Mouse (Mus musculus): ENCODE measurements around the gene Kri1.

DNA sequence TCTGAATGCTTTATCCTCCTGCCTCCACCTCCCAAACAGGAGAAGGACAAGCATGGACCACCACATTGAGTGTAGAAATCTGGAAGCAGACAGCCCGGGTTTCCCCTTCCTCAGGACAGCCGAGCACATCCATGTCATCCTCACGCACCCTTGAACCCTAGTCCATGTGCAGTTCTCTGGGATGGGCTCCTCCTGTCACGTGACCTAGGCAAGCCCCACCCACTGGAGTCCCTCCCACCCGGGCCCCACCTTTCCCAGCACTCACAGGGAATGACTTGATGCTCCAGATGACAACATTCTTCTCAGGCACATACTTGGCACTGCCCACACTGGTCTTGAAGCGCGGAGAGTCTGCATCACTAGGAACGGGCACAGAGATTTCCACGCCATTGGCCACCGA lies 11.2 kb upstream of the Kri1 start:
- TF ChIP-seq POLR2A (IDR thresholded peaks at IDR 0.05; ENCODE audit: low read depth, low read length) (no peak), CTCF (IDR thresholded peaks at IDR 0.05; ENCODE audit: borderline replicate concordance, insufficient read depth, low read length) (no peak)
